Mouse (Mus musculus) lung, postnatal 25 days (tissue): ENCODE data around the gene Adamts2.

Source experiments
- DNase-seq: peaks from one replicate; pipeline ENCODE4 v3.0.0; 2022; ENCODE audit warnings: low spot score

The Adamts2 gene

DNA sequence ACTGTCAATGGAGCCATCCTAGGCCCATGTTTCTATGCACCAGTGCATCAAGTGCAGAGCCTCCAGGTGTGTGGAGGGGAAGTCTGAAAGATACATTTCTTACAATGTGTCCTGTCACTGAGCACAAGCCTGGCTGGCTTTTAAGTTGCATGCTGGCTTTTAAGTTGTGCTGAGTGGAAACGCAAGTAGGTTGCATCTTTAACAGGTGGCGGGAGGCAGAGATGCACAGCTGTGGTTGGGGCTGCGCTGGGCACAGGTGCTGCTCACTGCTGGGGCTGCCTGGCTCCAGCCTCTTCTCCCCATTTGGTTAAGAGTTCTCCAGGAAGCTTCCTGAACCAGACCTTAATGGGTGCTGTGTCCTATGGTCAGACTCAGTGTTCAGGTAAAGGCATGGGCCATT lies 21.9 kb downstream of the Adamts2 start:
- DNase-seq, result no peak

DNA sequence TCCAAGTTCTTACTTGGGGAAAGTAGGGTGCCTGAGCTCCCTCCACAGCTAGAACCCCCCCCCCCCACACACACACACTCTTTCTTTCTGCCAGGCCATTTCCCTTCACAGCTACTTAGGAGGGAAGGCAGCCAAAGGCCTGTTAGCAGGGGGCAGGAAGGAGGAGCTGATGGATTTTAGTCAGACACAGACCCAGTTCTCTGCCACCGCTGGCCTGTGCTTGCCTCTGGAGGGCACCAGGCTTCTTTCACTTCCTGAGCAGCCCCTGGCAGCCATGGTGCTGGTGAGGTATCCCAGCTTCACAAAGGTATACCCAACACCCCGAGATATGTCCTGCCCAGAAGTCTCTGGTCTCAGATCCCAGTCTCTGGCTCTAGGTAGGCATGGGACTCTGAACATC lies 22.4 kb downstream of the Adamts2 start:
- DNase-seq, result no peak

DNA sequence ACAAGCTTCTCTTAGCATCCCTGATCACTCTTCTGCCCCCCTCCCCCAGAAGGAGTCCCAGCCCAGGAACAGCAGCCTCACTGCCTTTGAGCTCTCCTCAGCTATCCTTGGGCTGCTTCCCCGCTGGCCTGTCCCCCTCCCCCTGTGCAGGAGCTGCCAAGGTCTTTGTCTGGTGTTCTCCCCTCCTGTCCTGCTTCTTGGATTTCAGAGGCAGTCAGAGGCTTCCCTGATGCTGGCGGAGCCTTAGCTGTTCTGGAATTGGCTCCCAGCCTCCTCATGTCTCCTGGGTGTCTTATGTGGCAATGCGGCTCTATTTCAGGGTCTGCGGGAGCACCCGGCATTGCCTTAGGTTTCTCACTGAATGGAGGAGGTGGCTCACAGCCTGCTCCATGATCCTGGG lies 22.8 kb downstream of the Adamts2 start:
- DNase-seq, result no peak

DNA sequence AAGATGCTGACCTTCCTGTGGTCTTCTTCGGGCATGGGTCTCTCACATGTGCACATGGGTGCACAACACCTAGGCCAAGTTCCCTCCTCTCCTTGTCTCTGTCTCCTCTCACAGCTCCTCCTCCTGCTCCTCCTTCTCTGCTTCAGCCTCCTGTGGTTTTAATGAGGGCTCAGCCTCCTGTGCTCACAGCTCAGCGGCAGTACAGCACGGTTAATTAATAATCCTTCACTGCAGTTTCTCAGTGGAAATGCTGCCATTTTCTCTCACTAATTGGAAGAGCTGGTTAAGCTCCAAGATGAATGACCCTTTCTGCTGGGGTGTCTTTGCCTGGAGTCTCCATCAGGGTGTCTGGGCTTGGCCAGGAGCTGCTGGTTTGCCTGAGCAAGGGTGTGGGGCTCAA lies 27.0 kb downstream of the Adamts2 start:
- DNase-seq, result no peak

DNA sequence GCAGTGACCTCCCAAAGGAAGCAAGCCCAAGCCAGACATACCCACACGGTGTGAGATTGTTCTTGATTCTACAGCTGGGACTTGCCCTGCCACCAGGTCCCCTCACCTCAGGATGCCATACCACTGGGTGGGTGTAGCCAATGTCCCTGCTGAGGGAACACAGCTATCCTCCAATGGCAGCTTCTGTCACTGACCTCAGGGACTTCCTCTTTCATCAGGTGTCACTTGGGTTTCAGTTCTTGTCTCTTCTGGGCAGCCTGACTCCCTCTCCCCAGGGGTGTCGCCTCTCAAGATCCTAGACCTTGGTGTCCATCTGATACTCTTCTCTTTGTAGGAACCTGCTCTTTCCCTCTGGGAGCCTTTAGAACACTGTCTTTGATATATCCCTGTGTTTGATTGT lies 28.6 kb downstream of the Adamts2 start:
- no peak for DNase-seq

DNA sequence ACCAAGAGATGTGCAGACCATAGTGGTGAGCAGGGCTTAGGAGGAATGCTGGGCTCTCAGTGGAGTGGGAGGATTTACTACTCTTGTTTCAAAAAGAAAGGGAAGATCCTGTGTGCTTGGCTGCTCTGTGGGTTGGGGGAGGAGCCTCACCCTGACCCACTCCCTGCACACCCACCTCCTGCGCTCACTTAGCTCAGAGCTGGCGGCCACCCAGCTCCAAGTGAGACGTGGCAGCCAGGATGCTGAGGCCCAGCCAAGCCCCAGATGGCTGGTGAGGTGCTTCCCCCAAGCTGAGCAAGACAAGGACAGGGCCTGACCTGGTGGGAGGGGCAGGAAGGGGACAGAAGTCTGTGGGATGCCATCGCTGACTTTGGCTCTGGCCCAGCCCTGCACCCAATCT lies 30.4 kb downstream of the Adamts2 start:
- DNase-seq, result peak; percentile 62

DNA sequence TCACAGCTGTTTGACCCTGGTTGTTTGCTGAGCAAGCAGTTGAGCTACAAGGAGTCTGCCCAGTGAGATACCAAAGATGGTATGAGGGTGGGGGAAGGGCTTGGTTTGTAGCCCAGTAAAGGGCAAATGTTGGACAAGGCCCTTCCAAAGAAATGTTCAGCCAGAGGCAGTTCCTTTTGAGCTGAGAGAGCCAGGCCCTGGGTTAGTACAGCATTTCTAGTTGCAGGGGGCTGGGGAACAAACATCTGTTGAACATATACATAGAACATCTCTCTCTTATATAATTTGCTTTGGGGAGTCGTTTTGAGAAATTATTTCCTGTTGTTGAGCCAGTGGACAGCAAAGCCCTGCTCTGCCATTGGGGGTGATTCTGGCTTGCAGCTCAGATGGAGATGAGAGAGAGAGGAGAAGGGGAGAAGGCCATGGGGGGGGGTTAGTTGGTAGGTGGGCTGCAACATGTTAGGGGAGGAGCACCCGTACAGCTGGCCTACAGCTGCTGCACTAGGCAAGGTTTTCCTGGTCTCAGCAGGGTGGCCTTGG lies 33.2 kb downstream of the Adamts2 start:
- DNase-seq, result no peak

DNA sequence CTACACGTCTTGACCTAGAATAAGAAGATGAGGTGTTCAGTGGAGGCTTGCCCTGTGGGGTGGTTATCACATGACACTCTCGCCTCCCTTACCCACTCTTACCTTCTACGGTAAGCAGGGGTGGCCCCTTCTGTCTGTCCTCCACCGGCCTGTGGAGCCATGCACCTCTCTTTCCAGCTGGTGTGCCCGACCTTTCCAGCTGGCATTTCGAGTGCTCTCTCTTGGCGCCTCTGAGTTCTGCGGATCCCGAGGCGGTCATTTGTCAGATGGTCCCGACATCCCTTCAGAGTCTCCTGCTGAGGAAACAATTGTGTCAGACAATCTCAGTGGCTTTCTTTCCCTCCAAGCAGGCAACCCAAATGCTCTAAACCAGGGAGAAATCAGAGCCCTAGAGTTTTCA lies 35.1 kb downstream of the Adamts2 start:
- DNase-seq, result no peak

DNA sequence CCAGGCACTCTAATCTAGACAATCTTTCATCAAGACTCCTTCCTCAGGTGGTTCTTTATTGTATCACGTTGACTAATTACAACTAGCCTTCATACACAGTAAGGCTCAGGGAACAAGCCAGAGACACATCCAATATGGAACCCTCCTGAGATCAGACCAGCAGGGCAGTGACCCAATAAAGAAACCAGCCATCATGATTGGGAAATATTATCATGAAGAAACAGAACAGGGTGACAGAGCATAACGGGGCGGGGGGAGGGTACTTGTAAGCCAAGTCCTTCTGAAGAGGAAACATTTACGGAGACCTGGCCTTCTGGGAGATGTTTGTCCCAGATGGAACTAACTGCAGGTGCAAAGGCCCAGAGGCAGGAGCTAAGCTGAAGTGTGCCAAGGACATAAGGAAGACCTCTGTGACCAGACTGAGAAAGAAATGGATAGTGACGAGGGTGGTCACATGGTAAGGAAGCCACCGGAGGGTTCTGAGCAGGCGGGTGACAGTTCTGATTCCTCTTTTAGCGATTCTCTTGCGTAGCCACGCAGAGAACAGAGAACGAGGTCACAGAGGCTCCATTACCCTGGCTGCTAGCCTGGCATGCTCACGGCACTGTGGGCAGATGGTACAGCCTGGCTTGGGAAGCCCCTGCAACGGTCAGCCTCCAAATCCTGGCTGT lies 36.4 kb downstream of the Adamts2 start:
- no peak for DNase-seq

DNA sequence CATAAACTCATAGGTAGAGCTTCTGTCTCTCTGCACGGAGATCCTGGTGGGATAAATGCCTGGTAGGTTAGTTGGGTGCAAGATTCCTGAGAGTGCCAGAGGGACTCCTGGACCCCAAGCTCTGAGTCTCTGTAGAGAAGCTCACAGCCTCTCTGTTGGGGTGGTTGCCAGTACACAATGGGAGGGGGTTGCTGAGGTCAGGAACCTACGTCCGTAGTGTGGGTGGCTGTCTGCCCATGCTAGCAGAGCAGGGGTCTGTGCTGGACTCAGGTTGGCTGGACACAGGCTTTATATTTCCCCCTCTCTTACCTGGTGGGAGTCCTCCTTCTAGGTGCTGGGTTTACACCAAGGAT lies 37.0 kb downstream of the Adamts2 start:
- DNase-seq, result no peak

DNA sequence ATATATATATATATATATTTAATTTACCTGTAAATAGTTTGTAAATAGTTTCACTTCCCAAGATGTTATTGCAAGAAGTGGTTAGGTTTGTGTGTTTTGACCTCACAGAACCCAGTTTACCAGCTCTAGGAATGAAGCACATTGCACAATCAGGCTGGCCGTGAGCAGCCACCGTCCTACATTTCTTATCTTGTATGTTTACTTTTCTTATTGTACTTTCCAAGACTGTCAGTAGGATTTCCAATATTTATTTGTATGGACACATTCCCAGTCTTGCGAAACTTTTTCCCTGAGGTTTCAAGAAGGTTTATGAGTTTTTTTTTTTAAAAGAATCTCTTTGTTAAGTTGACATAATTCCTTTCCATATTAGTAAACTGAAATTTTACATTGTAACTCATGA lies 40.7 kb downstream of the Adamts2 start:
- peak; percentile 59 for DNase-seq

DNA sequence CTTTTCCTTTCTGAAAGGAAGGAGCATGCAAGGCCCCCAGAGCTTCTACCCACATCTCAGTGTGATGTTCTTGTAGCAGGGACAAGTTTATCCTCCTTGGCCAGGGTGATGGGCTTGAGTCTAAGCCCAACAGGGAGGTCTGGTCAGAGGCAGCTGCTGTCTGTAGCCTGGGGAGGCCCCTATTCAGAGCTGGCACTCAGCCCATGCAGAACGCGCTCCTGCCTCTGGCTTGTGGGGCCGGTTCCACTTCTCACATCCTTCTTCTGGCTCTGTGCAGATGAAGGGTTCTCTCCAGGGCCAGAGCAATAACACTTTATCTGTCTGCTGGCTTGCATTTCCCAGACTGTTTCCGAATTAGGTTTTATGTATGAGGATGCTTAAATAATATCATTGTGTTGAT lies 44.3 kb downstream of the Adamts2 start:
- DNase-seq, result no peak

DNA sequence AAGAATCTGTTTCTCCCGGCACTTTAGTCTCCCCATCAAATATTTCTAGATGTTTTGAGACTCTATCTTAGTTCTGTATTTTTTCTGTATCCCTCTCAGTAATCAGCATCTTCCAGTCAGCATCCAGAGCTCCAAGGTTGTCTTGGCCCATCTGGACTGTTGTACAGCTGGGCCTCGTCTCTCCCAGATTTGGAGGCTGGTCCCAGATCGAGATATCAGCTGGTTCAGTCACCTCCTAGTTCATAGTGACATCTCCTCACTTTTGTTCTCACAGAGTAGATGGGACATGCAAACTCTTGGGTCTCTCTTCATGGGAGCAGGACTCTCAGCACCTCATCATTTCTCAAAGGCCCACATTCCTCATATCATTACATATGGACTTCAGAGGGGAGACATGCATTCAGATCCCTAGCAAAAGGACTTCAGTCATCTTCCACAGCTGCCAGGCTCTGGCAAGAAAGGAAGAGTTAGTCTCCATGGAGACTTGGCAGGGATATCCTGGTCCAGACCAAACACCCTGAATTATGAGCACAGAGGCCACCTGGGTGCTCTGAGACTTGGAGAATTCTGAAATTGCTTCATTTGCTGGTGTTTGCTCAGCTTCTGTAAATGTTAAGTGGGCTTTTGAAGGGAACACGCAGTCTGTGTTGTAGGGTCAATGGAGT lies 46.4 kb downstream of the Adamts2 start:
- DNase-seq, result no peak

DNA sequence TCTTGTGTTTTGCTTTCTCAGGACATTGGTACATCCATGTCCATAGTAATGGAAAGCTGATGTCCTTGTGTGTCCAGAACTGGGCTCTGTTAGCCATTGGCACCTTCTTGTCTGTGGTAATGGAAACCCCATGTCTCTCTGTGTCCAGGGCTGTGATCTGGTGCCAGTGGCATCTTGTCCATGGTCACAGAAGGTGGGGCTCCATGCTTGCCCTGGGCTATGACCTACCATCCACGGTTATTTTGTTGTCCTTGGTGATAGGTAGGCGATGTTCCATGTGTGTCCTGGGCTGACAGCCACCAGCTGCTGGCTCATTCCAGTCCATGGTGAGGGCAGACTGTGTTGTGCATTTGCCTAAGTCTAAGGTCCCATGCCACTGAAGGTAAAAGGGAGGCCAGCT lies 48.2 kb downstream of the Adamts2 start:
- no peak for DNase-seq

DNA sequence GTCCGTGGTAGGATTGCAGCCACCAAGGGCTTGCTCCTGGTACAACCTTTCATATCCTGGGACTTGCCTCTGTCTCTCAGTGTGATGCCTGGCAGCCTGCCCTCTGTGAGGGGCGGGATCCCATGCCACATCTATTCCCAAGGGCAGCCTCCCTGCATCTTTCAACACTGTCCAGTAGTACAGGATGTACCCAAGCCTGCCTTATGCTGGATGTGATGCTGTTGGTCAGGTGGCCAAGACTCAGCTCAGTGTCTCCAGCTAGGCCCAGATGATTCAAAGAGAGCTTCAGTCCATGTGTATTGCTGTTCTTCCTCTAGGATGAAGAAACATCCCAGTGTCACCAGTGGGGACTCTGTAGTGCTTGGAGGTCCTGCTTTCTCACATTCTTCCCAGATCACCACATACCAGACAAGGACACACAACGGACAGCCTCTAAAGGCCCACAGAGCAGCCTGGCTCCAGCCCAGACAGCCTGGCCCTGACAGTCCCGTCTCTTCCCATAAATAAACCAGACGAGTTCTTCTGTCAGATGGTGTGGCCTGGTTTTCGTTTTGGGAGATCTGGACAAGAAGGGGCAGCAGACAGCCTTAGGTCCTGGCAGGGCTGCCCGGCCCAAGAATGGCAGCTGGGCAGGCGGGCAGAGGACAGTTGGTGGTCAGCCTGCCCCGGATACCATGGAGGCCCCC lies 52.0 kb downstream of the Adamts2 start:
- no peak for DNase-seq

DNA sequence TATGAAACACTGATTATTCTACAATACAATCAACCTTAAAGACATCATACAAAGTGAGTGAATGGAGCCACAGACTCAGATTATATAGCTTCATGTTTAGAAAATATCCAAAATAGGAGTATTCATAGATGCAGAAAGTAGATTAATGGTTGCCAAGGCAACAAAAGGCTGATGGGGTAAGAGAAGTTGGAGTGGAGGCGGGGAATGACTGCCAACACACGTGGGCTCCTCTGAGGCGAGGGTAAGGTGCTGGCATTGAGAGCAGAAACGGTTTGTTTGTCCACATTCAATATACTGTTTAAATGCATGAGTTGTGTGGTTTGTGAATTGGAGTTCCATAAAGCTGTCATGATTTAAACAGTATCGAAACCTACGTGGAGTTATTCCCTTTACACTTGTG lies 56.9 kb downstream of the Adamts2 start:
- no peak for DNase-seq

DNA sequence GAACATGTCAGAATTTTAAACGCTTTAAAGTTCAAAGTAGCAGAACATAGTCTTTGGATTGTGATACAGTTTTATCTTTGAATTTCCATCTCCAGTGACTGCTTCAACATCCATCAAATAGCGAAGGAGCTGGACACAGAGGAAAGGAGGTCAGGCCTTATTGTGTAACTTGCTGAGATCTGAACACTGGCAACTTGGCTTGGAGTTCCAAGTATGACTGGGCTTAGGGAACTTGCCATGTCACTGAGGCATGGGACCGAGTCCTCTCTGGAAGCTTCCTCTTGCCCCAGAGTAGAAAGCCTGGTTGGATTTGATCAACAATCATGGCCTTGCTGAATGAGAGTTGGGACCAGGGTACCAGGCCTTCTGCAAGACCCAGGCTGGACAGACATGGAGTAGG lies 60.3 kb downstream of the Adamts2 start:
- DNase-seq, result no peak

DNA sequence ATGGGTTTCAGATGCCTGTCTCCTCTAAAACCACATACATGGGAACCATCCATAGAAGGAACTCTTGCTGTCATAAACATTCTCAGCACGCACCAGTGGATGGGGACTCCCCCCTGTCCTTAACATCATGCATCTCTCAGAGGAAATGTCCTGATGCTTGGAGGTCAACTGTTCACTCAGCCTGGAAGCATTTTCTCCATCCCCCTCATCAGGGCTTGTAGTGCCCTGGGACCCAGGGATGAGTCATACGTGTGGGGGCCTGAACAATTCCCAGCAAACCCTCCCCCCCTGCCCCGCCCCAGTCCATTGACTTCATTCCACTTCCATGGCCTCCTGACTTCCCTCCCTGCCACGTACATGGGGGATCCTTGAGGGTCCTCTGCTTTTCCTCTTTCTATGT lies 62.9 kb downstream of the Adamts2 start:
- DNase-seq, result no peak

DNA sequence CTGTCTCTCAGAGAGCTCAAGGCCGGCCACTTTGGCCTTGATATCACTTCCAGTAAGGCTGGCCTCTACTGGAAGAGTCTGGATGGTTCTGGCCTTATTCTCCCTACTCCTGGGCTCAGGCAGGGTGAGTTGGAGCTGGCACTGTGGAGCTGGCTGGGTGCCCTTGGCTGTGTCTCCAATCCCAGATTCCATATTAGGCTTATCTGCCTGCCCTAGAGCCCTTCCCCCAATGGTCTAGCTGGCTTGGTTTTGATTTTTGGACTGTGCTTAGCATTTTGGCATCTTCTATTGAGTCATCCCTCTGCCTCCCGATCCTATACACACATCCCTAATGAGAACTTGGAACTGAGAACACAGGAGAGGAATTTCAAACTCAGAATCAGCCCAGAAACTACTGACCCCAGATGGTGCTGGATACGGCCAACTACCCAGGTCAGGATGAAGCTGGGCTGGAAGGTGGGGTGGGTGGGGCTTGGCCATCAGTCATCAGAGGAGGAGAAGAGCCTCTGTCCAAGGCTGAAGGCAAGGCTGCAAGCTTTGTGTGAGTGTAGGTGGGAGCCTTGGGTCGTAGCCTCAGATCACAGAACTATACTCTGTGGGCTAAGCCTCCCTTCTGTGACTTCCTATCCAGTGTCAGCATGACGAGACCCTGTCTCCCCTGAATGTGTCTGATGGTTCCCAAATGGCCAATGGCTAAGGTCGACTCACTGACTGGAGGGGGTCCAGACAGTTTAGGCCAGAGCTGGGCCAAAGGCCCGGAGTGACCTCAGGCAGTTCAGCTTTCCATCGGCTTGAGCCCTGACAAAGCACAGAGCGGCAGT lies 67.9 kb downstream of the Adamts2 start:
- peak; percentile 53 for DNase-seq

DNA sequence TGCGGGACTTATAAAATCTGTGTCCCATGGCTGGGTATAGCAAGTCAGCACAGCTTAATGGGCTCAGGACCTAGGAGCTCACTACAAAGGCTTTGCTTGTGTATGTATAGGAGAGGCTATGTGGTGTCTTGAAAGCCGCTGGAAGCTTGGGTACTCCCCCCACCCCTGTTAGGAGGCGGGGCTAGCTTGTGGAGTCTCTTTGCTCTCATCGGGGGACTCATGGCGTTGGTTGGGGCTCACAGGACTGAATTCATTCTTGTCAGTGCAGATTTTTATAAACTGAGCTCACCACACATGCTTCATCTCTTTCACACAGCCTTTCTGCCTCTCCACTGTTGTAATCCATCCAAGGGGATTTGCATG lies 68.5 kb downstream of the Adamts2 start:
- DNase-seq, result no peak

DNA sequence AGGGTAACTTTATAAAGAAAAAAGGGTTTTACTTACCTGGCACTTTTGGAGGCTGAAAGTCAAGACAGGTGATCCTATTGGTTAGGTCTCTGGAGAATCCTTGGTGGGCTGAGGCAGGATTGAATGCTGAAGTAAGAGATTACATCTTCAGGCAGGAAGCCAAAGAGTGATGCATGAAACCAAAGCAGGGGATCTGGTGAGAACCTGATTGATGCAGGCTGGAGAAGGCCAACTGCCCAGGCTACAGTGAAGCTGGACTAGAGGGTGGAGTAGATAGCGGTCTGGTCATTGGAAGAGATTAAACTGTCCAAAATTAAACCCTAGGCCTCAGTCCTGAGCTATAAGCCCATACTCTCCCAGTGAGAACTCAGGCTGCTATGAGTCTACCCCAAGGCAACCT lies 69.0 kb downstream of the Adamts2 start:
- no peak for DNase-seq

DNA sequence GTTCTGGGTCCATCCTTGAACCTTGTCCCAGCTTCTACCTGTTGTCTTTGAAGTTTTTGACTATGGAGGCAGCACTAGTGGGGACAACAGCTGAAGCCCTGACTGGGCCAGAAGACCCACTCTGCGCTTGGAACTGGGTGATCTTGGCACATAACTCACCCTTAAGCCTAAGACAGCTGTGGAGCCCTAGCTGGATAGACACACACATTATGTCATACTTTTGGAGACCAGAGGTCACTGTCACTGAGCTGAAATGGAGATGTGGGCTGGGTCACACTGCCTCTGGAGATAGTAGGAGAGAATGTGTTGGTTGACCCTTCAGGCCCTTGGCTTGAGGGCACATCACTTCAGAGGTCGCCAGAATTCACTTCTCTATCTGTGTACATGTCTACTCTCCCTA lies 69.5 kb downstream of the Adamts2 start:
- no peak for DNase-seq
